Mouse (Mus musculus): ENCODE results near the gene Pde2a. TPM values are rescaled to one million over a fixed set of nuclear protein-coding genes. Genes with fewer than 3 reads are reported as not detected.

Pde2a gene
- polyA plus RNA-seq, 1 experiment from 2014 or later, result 46.5 TPM

- ATAC-seq (ENCODE audit: low FRiP score, low TSS enrichment), result no peak
- H3K9ac ChIP-seq (replicated peaks; ENCODE audit: low read length), result no peak overlapping the region
- H3K4me2 ChIP-seq (replicated peaks; ENCODE audit: low read depth, low read length), result peak overlapping the region; percentile 5
- peaks cover 11% of the 10 kb centered on the region; the same call in 1 of the 2 replicates for H3K4me1 ChIP-seq (ENCODE audit: insufficient read depth, low read length)
- H3K9me3 ChIP-seq (ENCODE audit: low read length), result no peaks in the 10 kb centered on the region
- no peaks in the 10 kb centered on the region for H3K36me3 ChIP-seq (ENCODE audit: insufficient read depth, low read length)
- 31% methylated on average over 14 of the region's 14 CpGs for WGBS
- no peaks in the 10 kb centered on the region for H3K27me3 ChIP-seq (ENCODE audit: insufficient read depth, low read length)
- no peak overlapping the region for H3K4me3 ChIP-seq (ENCODE audit: low read length)
- no peak overlapping the region for H3K27ac ChIP-seq (ENCODE audit: low read length)
Measured at GRCm38 (mm10) chr7:101538141-101538933, 116.8 kb downstream of the Pde2a start.

DNA sequence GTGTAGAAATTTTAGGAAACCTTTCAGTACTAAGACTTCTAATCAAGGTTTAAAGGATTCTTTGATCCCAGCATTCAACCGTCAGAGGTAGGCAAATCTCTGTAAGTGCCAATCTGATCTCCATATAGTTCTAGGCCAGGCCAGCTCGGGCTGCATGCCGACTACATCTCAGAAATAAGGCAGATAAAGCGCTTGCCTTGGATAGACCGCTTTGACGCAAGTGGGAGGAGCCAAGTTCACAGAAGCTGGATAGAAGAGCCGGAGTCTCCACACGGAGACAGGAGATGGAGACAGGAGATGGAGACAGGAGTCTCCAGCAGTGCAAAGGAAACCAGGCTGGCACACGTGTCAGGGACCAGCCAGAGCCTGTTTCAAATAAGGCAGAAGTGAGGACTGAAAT, 118.3 kb downstream of the Pde2a start:
- Histone ChIP-seq H3K9me3 (ENCODE audit: low read length) (no peaks in the 10 kb centered on the region), H3K27ac (ENCODE audit: low read length) (no peak overlapping the region), H3K4me2 (replicated peaks; ENCODE audit: low read depth, low read length) (no peak overlapping the region), H3K4me3 (ENCODE audit: low read length) (no peak overlapping the region), H3K4me1 (ENCODE audit: insufficient read depth, low read length) (peaks cover 9% of the 10 kb centered on the region; the same call in 1 of the 2 replicates), H3K36me3 (ENCODE audit: insufficient read depth, low read length) (no peaks in the 10 kb centered on the region), H3K27me3 (ENCODE audit: insufficient read depth, low read length) (no peaks in the 10 kb centered on the region), H3K9ac (replicated peaks; ENCODE audit: low read length) (no peak overlapping the region)
- no peak for ATAC-seq (ENCODE audit: low FRiP score, low TSS enrichment)
- WGBS, result 39% methylated on average over 9 of the region's 9 CpGs

DNA sequence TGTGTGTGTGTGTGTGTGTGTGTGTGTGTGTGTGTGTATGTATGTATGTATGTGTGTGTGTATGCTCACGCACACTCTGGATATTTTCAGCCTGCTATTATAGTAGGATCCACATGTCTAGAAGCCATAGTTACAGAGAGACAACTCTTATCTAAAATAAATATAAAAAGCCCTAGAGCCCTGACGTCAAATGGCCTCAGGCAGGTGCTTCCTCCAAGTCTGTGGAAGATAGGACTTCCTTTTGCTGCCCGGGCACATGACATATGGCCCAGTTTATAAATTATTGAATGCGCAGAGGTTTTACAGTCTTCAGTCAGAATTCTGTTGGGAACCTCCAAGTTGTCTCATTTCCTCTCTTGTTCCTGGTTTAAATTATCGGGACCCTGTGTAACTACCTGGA, 119.2 kb downstream of the Pde2a start:
- Histone ChIP-seq H3K27me3 (ENCODE audit: insufficient read depth, low read length) (no peaks in the 10 kb centered on the region), H3K27ac (ENCODE audit: low read length) (0 out of 2 replicates have a peak overlapping the region, but pooled peaks have one; percentile 12), H3K9me3 (ENCODE audit: low read length) (no peaks in the 10 kb centered on the region), H3K4me2 (replicated peaks; ENCODE audit: low read depth, low read length) (no peak overlapping the region), H3K4me1 (ENCODE audit: insufficient read depth, low read length) (peaks cover 9% of the 10 kb centered on the region; the same call in 1 of the 2 replicates), H3K9ac (replicated peaks; ENCODE audit: low read length) (no peak overlapping the region), H3K36me3 (ENCODE audit: insufficient read depth, low read length) (no peaks in the 10 kb centered on the region), H3K4me3 (ENCODE audit: low read length) (no peak overlapping the region)
- WGBS, result 59% methylated on average over 5 of the region's 5 CpGs
- ATAC-seq (ENCODE audit: low FRiP score, low TSS enrichment), result no peak

GRCm38 (mm10) chr7:101541132-101541531, 119.6 kb downstream of the Pde2a start:
- H3K9ac ChIP-seq (replicated peaks; ENCODE audit: low read length), result 0 out of 2 replicates have a peak overlapping the region, but pooled peaks have one; percentile 41
- 3% methylated on average over 11 of the region's 11 CpGs for WGBS
- 0 out of 2 replicates have a peak overlapping the region, but pooled peaks have one; percentile 29 for H3K27ac ChIP-seq (ENCODE audit: low read length)
- H3K4me1 ChIP-seq (ENCODE audit: insufficient read depth, low read length), result peaks cover 9% of the 10 kb centered on the region; the same call in 1 of the 2 replicates
- H3K4me2 ChIP-seq (replicated peaks; ENCODE audit: low read depth, low read length), result peak overlapping the region; percentile 46
- H3K27me3 ChIP-seq (ENCODE audit: insufficient read depth, low read length), result no peaks in the 10 kb centered on the region
- ATAC-seq (ENCODE audit: low FRiP score, low TSS enrichment), result peak; percentile 79
- peak overlapping the region; percentile 27 for H3K4me3 ChIP-seq (ENCODE audit: low read length)
- H3K9me3 ChIP-seq (ENCODE audit: low read length), result no peaks in the 10 kb centered on the region
- no peaks in the 10 kb centered on the region for H3K36me3 ChIP-seq (ENCODE audit: insufficient read depth, low read length)

- peaks cover 9% of the 10 kb centered on the region; the same call in 1 of the 2 replicates for H3K4me1 ChIP-seq (ENCODE audit: insufficient read depth, low read length)
- no peaks in the 10 kb centered on the region for H3K27me3 ChIP-seq (ENCODE audit: insufficient read depth, low read length)
- peak overlapping the region; percentile 46 for H3K4me2 ChIP-seq (replicated peaks; ENCODE audit: low read depth, low read length)
- no peak for ATAC-seq (ENCODE audit: low FRiP score, low TSS enrichment)
- H3K27ac ChIP-seq (ENCODE audit: low read length), result 0 out of 2 replicates have a peak overlapping the region, but pooled peaks have one; percentile 29
- H3K36me3 ChIP-seq (ENCODE audit: insufficient read depth, low read length), result no peaks in the 10 kb centered on the region
- H3K4me3 ChIP-seq (ENCODE audit: low read length), result peak overlapping the region; percentile 27; the same call in 1 of the 2 replicates
- peak overlapping the region; percentile 41; the same call in 1 of the 2 replicates for H3K9ac ChIP-seq (replicated peaks; ENCODE audit: low read length)
- H3K9me3 ChIP-seq (ENCODE audit: low read length), result no peaks in the 10 kb centered on the region
- WGBS, result 65% methylated on average over 10 of the region's 10 CpGs
Measured at GRCm38 (mm10) chr7:101541734-101542133, 120.2 kb downstream of the Pde2a start.

DNA sequence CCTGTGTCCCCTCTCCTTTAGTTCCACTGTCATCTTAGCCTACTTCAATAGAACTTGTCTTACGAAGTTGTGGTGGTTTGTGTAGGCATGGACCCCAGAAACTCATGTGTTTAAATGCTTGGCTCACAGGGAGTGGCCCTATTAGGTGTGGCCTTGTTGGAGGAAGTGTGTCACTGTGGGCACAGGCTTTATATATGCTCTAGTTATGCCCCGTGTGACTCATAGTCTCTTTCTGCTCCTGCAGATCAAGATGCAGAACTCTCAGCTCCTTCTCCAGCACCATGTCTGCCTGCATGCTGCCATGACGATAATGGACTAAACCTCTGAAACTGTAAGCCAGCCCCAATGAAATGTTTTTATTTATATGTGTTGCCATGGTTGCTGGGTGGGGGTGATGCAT, 126.2 kb downstream of the Pde2a start:
- 79% methylated on average over 3 of the region's 3 CpGs for whole genome bisulfite sequencing
- no peaks in the 10 kb centered on the region for H3K9me3 ChIP-seq (ENCODE audit: low read length)
- no peaks in the 10 kb centered on the region for H3K27me3 ChIP-seq (ENCODE audit: insufficient read depth, low read length)
- H3K27ac ChIP-seq (ENCODE audit: low read length), result no peak overlapping the region
- no peaks in the 10 kb centered on the region for H3K36me3 ChIP-seq (ENCODE audit: insufficient read depth, low read length)
- no peak for ATAC-seq (ENCODE audit: low FRiP score, low TSS enrichment)
- no peak overlapping the region for H3K4me2 ChIP-seq (replicated peaks; ENCODE audit: low read depth, low read length)
- no peak overlapping the region for H3K4me3 ChIP-seq (ENCODE audit: low read length)
- H3K9ac ChIP-seq (replicated peaks; ENCODE audit: low read length), result no peak overlapping the region
- no peaks in the 10 kb centered on the region for H3K4me1 ChIP-seq (ENCODE audit: insufficient read depth, low read length)

GRCm38 (mm10) chr7:101549266-101549665, 127.8 kb downstream of the Pde2a start:
- no peak overlapping the region for H3K4me2 ChIP-seq (replicated peaks; ENCODE audit: low read depth, low read length)
- no peak overlapping the region for H3K4me3 ChIP-seq (ENCODE audit: low read length)
- H3K9me3 ChIP-seq (ENCODE audit: low read length), result no peaks in the 10 kb centered on the region
- no peak for ATAC-seq (ENCODE audit: low FRiP score, low TSS enrichment)
- H3K9ac ChIP-seq (replicated peaks; ENCODE audit: low read length), result no peak overlapping the region
- no peaks in the 10 kb centered on the region for H3K4me1 ChIP-seq (ENCODE audit: insufficient read depth, low read length)
- H3K27me3 ChIP-seq (ENCODE audit: insufficient read depth, low read length), result no peaks in the 10 kb centered on the region
- H3K27ac ChIP-seq (ENCODE audit: low read length), result no peak overlapping the region
- 86% methylated on average over 3 of the region's 3 CpGs for WGBS
- no peaks in the 10 kb centered on the region for H3K36me3 ChIP-seq (ENCODE audit: insufficient read depth, low read length)

DNA sequence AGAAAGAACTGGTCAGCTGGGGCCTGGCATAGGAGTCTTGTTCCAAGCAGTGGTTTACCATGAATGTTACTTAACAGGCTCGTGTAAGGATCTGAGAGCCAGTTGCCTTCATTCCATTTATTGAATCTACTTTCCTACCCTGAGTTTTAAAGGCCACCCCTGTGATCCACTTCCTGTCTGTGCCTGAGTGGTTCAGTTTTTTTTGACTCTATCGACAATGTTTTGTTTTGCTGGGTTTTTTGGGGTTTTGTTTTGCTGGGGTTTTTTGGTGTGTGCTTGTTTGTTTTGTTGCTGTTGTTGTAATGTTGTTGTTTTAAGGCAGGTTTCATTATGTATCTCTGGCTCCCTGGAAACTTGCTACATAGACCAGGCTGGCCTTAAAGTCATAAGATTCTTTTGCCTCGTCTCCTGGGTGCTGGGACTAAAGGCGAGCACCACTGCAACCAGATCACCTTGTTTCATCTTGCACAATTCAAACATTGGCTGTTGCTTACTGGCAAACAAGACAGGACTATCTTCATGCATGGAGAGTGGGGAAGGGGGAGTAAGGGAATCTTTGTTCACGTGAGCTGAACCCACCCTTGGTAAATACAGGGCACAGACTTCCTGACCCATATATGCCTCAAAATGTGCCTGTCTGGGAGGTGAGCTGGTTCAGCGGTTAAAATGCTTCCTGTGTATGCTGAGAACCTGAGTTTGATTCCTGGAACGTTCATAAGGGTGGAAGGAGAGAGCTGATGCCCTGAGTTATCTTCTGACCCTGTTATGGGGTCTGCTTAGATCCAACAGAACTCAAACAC, 129.4 kb downstream of the Pde2a start:
- no peaks in the 10 kb centered on the region for H3K9me3 ChIP-seq (ENCODE audit: low read length)
- H3K27ac ChIP-seq (ENCODE audit: low read length), result no peak overlapping the region
- no peak overlapping the region for H3K9ac ChIP-seq (replicated peaks; ENCODE audit: low read length)
- H3K4me2 ChIP-seq (replicated peaks; ENCODE audit: low read depth, low read length), result no peak overlapping the region
- 57% methylated on average over 7 of the region's 7 CpGs for WGBS
- no peaks in the 10 kb centered on the region for H3K36me3 ChIP-seq (ENCODE audit: insufficient read depth, low read length)
- no peak overlapping the region for H3K4me3 ChIP-seq (ENCODE audit: low read length)
- no peaks in the 10 kb centered on the region for H3K27me3 ChIP-seq (ENCODE audit: insufficient read depth, low read length)
- no peak for ATAC-seq (ENCODE audit: low FRiP score, low TSS enrichment)
- H3K4me1 ChIP-seq (ENCODE audit: insufficient read depth, low read length), result no peaks in the 10 kb centered on the region

GRCm38 (mm10) chr7:101551530-101551929, 130.0 kb downstream of the Pde2a start:
- no peak for ATAC-seq (ENCODE audit: low FRiP score, low TSS enrichment)
- Histone ChIP-seq H3K27ac (ENCODE audit: low read length) (no peak overlapping the region), H3K9ac (replicated peaks; ENCODE audit: low read length) (no peak overlapping the region), H3K9me3 (ENCODE audit: low read length) (no peaks in the 10 kb centered on the region), H3K4me3 (ENCODE audit: low read length) (no peak overlapping the region), H3K36me3 (ENCODE audit: insufficient read depth, low read length) (no peaks in the 10 kb centered on the region), H3K27me3 (ENCODE audit: insufficient read depth, low read length) (no peaks in the 10 kb centered on the region), H3K4me1 (ENCODE audit: insufficient read depth, low read length) (no peaks in the 10 kb centered on the region), H3K4me2 (replicated peaks; ENCODE audit: low read depth, low read length) (no peak overlapping the region)
- 90% methylated on average over 1 of the region's 1 CpGs for WGBS

All from kidney, embryonic 16.5 days (tissue).